Mouse (Mus musculus) MEL (cell line): Measurements from ENCODE around the gene 1700016K19Rik. TPM values are rescaled to one million over a fixed set of nuclear protein-coding genes. Genes with fewer than 3 reads are reported as not detected.

Experiments used
- DNase-seq: peaks from one replicate; pipeline ENCODE4 v3.0.0; 2011; ENCODE audit warnings: low read depth, low spot score
- H3K27ac ChIP-seq: 2 replicates; pipeline ENCODE4 v1.5.1; 2012; ENCODE audit warnings: low read depth, mild to moderate bottlenecking, control low read depth, low read length, moderate library complexity; ENCODE audit not compliant: control insufficient read depth
- H3K27me3 ChIP-seq, 2 experiments: fragments of 150-350 bp in 1 of 2; sonication (generic) in 1 of 2; 2 replicates each; pipeline ENCODE4 v1.6.1; 2012; ENCODE audit warnings: low read length in 2 of 2, mild to moderate bottlenecking in 2 of 2, improper control_type of control experiment in 1 of 2, moderate library complexity in 1 of 2; ENCODE audit not compliant: insufficient read depth in 2 of 2, control insufficient read depth in 1 of 2
- H3K36me3 ChIP-seq, 2 experiments: 2 replicates each; pipeline ENCODE4 v1.6.1; 2012 to 2014; ENCODE audit warnings: low read length in 2 of 2, improper control_type of control experiment in 1 of 2, inconsistent platforms in 1 of 2, mild to moderate bottlenecking in 1 of 2; ENCODE audit not compliant: insufficient read depth in 2 of 2, control insufficient read depth in 1 of 2
- H3K4me1 ChIP-seq, 2 experiments: fragments of 150-350 bp in 1 of 2; sonication (generic) in 1 of 2; 2 replicates each; pipeline ENCODE4 v1.6.1; 2012; ENCODE audit warnings: low read length in 2 of 2, improper control_type of control experiment in 1 of 2, mild to moderate bottlenecking in 1 of 2; ENCODE audit not compliant: insufficient read depth in 2 of 2, control insufficient read depth in 1 of 2
- H3K4me3 ChIP-seq, 2 experiments: fragments of 150-350 bp in 1 of 2; sonication (generic) in 1 of 2; 2 replicates each; pipeline ENCODE4 v1.5.1; 2012; ENCODE audit warnings: low read depth in 2 of 2, low read length in 2 of 2, mild to moderate bottlenecking in 2 of 2, moderate library complexity in 2 of 2, control low read depth in 1 of 2, improper control_type of control experiment in 1 of 2; ENCODE audit not compliant: control insufficient read depth in 1 of 2, insufficient read depth in 1 of 2
- H3K79me2 ChIP-seq: 2 replicates; pipeline ENCODE4 v1.6.1; 2012; ENCODE audit warnings: mild to moderate bottlenecking, low read length, moderate library complexity; ENCODE audit not compliant: control insufficient read depth, poor library complexity, insufficient read depth
- H3K9ac ChIP-seq: 2 replicates; pipeline ENCODE4 v1.6.1; 2012; ENCODE audit warnings: low read depth, mild to moderate bottlenecking, control low read depth, low read length, moderate library complexity; ENCODE audit not compliant: control insufficient read depth, poor library complexity, severe bottlenecking
- H3K9me3 ChIP-seq: fragments of 150-350 bp; sonication (generic); replicated peaks from 2 replicates; pipeline ENCODE4 v1.6.1; 2012; ENCODE audit warnings: mild to moderate bottlenecking, low read length, improper control_type of control experiment, moderate library complexity; ENCODE audit not compliant: insufficient read depth
- CHD2 ChIP-seq: IDR thresholded peaks from 2 replicates; pipeline ENCODE4 v1.6.1; 2011; ENCODE audit warnings: low read length, improper control_type of control experiment
- ETS1 ChIP-seq: IDR thresholded peaks from 2 replicates; pipeline ENCODE4 v1.6.1; 2012; ENCODE audit warnings: low read depth, mild to moderate bottlenecking, inconsistent platforms, low read length, improper control_type of control experiment, moderate library complexity
- JUND ChIP-seq: IDR thresholded peaks from 2 replicates; pipeline ENCODE4 v1.6.1; 2011; ENCODE audit warnings: low read depth, mild to moderate bottlenecking, improper control_type of control experiment, low read length
- KAT2A ChIP-seq: conservative IDR thresholded peaks from 2 replicates; pipeline ENCODE4 v1.6.1; 2012; ENCODE audit warnings: low read depth, low read length, improper control_type of control experiment, inconsistent platforms
- MAZ ChIP-seq: IDR thresholded peaks from 2 replicates; pipeline ENCODE4 v1.6.1; 2012; ENCODE audit warnings: low read depth, mild to moderate bottlenecking, inconsistent platforms, low read length, improper control_type of control experiment
- MEF2A ChIP-seq: IDR thresholded peaks from 2 replicates; pipeline ENCODE4 v1.6.1; 2014; ENCODE audit warnings: low read depth, mild to moderate bottlenecking, inconsistent platforms, low read length, improper control_type of control experiment; ENCODE audit not compliant: poor library complexity, insufficient replicate concordance, severe bottlenecking; ENCODE audit errors: extremely low read depth
- MXI1 ChIP-seq: IDR thresholded peaks from 2 replicates; pipeline ENCODE4 v1.6.1; 2011; ENCODE audit warnings: mild to moderate bottlenecking, low read depth, low read length, improper control_type of control experiment
- MYB ChIP-seq: IDR thresholded peaks from 2 replicates; pipeline ENCODE4 v1.6.1; 2011; ENCODE audit warnings: mild to moderate bottlenecking, low read depth, low read length, improper control_type of control experiment
- POLR2A ChIP-seq, 2 experiments: IDR thresholded peaks; 2 replicates each; pipeline ENCODE4 v1.6.1; 2011 to 2012; ENCODE audit warnings: low read length in 2 of 2, mild to moderate bottlenecking in 2 of 2, control low read depth in 1 of 2, improper control_type of control experiment in 1 of 2, low read depth in 1 of 2, moderate library complexity in 1 of 2; ENCODE audit not compliant: control insufficient read depth in 1 of 2, insufficient read depth in 1 of 2, poor library complexity in 1 of 2
- SIN3A ChIP-seq: IDR thresholded peaks from 2 replicates; pipeline ENCODE4 v1.6.1; 2012; ENCODE audit warnings: low read length, improper control_type of control experiment, inconsistent platforms
- TAL1 ChIP-seq: IDR thresholded peaks from 2 replicates; pipeline ENCODE4 v1.6.1; 2012; ENCODE audit warnings: mild to moderate bottlenecking, inconsistent platforms, low read length, moderate library complexity, mixed read lengths
- TCF12 ChIP-seq: IDR thresholded peaks from 2 replicates; pipeline ENCODE4 v1.6.1; 2014; ENCODE audit warnings: low read depth, mild to moderate bottlenecking, inconsistent platforms, low read length, improper control_type of control experiment, moderate library complexity
- USF1 ChIP-seq: IDR thresholded peaks from 2 replicates; pipeline ENCODE4 v1.6.1; 2014; ENCODE audit warnings: low read depth, mild to moderate bottlenecking, inconsistent platforms, low read length, improper control_type of control experiment, moderate library complexity
- USF2 ChIP-seq, 2 experiments: IDR thresholded peaks; 2 replicates each; pipeline ENCODE4 v1.6.1; 2011 to 2012; ENCODE audit warnings: improper control_type of control experiment in 2 of 2, low read length in 2 of 2, borderline replicate concordance in 1 of 2, inconsistent platforms in 1 of 2, low read depth in 1 of 2, mild to moderate bottlenecking in 1 of 2; ENCODE audit not compliant: insufficient read depth in 1 of 2
- ZC3H11A ChIP-seq: IDR thresholded peaks from 2 replicates; pipeline ENCODE4 v1.6.1; 2012; ENCODE audit warnings: low read depth, mild to moderate bottlenecking, inconsistent platforms, low read length, improper control_type of control experiment
- ZKSCAN1 ChIP-seq: IDR thresholded peaks from 2 replicates; pipeline ENCODE4 v1.6.1; 2012; ENCODE audit warnings: low read depth, mild to moderate bottlenecking, inconsistent platforms, low read length, improper control_type of control experiment, moderate library complexity
- polyA plus RNA-seq, 2 experiments: library from polyadenylated mRNA; stranded (reverse) in 1 of 2; unstranded in 1 of 2; fragments of >175 nt in 1 of 2; fragments of >200 nt in 1 of 2; gene quantifications; 2 replicates each; pipeline versions ENCODE4 v1.2.1 to v1.2.4; 2012; ENCODE audit warnings: low replicate concordance in 2 of 2, low read depth in 1 of 2; ENCODE audit not compliant: insufficient read length in 2 of 2, insufficient read depth in 1 of 2, missing spikeins in 1 of 2
- total RNA-seq: library from RNA; depleted of rRNA; stranded (reverse); fragments of 300-350 nt; gene quantifications from 2 replicates; pipeline ENCODE4 v1.2.3, GENCODE M21; 2012; rRNA removed

Gene 1700016K19Rik
- total and polyA plus RNA-seq, 3 experiments = 0.25 TPM; not detected in 2

DNA sequence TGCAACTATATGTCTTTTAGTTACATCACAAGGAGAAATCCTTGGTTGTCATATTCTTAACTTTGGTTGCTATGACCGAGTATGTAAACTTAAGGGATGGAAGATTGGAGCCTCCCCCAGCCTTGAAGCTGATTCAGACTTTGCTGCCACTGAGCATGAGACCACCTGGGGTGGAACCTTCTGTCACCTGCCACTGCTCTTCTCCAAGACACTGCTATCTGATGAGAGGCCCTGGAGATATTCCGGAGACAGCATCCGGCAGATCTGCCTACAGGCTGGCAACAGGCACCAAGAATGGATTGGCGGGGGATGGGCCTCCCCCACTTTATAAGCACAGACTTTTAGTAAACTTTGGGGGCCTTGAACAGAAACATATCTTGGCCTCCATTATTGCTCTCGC lies 52.8 kb downstream of the 1700016K19Rik start:
- no peaks in the 10 kb centered on the region for H3K4me1 ChIP-seq
- TF ChIP-seq TCF12 = no peak
- TF ChIP-seq ETS1 = no peak
- no peak for TF ChIP-seq JUND
- TF ChIP-seq USF1 = no peak
- TF ChIP-seq POLR2A (IDR thresholded peaks at IDR 0.05; ENCODE audit: control insufficient read depth in 1 of 2, insufficient read depth in 1 of 2, low read depth in 1 of 2, low read length in 2 of 2, poor library complexity in 1 of 2) = no peak
- no peak for TF ChIP-seq ZKSCAN1
- TF ChIP-seq MAZ = no peak
- TF ChIP-seq ZC3H11A = no peak
- TF ChIP-seq MXI1 = no peak
- TF ChIP-seq SIN3A = no peak
- TF ChIP-seq KAT2A = no peak
- no peak for TF ChIP-seq USF2 (IDR thresholded peaks at IDR 0.05; ENCODE audit: borderline replicate concordance in 1 of 2, insufficient read depth in 1 of 2, low read depth in 1 of 2, low read length in 2 of 2)
- TF ChIP-seq MYB = no peak
- no peak for TF ChIP-seq TAL1
- no peak for TF ChIP-seq CHD2
- no peak for TF ChIP-seq MEF2A
- H3K4me3 ChIP-seq = no peak overlapping the region
- no peaks in the 10 kb centered on the region for H3K9me3 ChIP-seq
- no peak overlapping the region for H3K9ac ChIP-seq
- no peak for DNase-seq
- no peaks in the 10 kb centered on the region for H3K36me3 ChIP-seq
- H3K27me3 ChIP-seq = no peaks in the 10 kb centered on the region
- H3K27ac ChIP-seq = no peak overlapping the region
- no peaks in the 10 kb centered on the region for H3K79me2 ChIP-seq

Other genes with a start within 250 kb of the 1700016K19Rik start
- not detected in 2 replicates for gene Doc2b, start 203.9 kb upstream of the 1700016K19Rik start, total RNA-seq
- gene Doc2b, start 203.9 kb upstream of the 1700016K19Rik start, polyA plus RNA-seq = not detected
- gene Rph3al, start 61.5 kb upstream of the 1700016K19Rik start, total RNA-seq = 7.1 and 9.4 TPM in 2 replicates
- 10 to 100 TPM in 1 of 2 experiments, not detected in 1; 23.0 TPM for gene Rph3al, start 61.5 kb upstream of the 1700016K19Rik start, polyA plus RNA-seq
- 4.8 and 7.4 TPM in 2 replicates for gene Rflnb, start 27.9 kb downstream of the 1700016K19Rik start, total RNA-seq
- 1 to 10 TPM in 1 of 2 experiments, not detected in 1; 8.7 TPM for gene Rflnb, start 27.9 kb downstream of the 1700016K19Rik start, polyA plus RNA-seq
- gene Vps53, start 179.7 kb downstream of the 1700016K19Rik start, total RNA-seq = 47.2 and 50.4 TPM in 2 replicates
- 10 to 100 TPM in 1 of 2 experiments, not detected in 1; 38.4 TPM for gene Vps53, start 179.7 kb downstream of the 1700016K19Rik start, polyA plus RNA-seq
- 6.6 and 8.5 TPM in 2 replicates for gene Fam57a, start 179.8 kb downstream of the 1700016K19Rik start, total RNA-seq
- gene Fam57a, start 179.8 kb downstream of the 1700016K19Rik start, polyA plus RNA-seq = 1 to 10 TPM in 1 of 2 experiments, not detected in 1; 8.8 TPM
- gene Dbil5, start 217.7 kb downstream of the 1700016K19Rik start, total RNA-seq = 0.62 and 2.4 TPM in 2 replicates
- under 1 TPM in 1 of 2 experiments, not detected in 1; 0.67 TPM for gene Dbil5, start 217.7 kb downstream of the 1700016K19Rik start, polyA plus RNA-seq
- gene Gemin4, start 217.8 kb downstream of the 1700016K19Rik start, total RNA-seq = 23.8 and 26.1 TPM in 2 replicates
- gene Gemin4, start 217.8 kb downstream of the 1700016K19Rik start, polyA plus RNA-seq = 10 to 100 TPM; 17.8 to 95.7 TPM
- gene Mrm3, start 243.8 kb downstream of the 1700016K19Rik start, total RNA-seq = 50.3 and 65.7 TPM in 2 replicates
- gene Mrm3, start 243.8 kb downstream of the 1700016K19Rik start, polyA plus RNA-seq = 10 to 100 TPM in 1 of 2 experiments, not detected in 1; 27.7 TPM
- gene Glod4, start 243.8 kb downstream of the 1700016K19Rik start, total RNA-seq = 139 and 143 TPM in 2 replicates
- 10 to 100 TPM in 1 of 2 experiments, not detected in 1; 63.9 TPM for gene Glod4, start 243.8 kb downstream of the 1700016K19Rik start, polyA plus RNA-seq